Mouse (Mus musculus) cerebellum, adult (tissue): ENCODE results near the gene Arhgap23.
A peak's percentile ranks its signal among the peaks of the same experiment; 100 is the strongest.

Experiments
- ATAC-seq: cut with Nextera tagmentation; 2 replicates; pipeline ENCODE4 v1.9.2; 2017; ENCODE audit warnings: mild to moderate bottlenecking, moderate library complexity, mixed read lengths; ENCODE audit not compliant: insufficient number of reproducible peaks, low FRiP score, low TSS enrichment

Gene Arhgap23

GRCm38 (mm10) chr11:97525313-97525712 is 110.0 kb downstream of the Arhgap23 start:
- no peak for ATAC-seq

- ATAC-seq: no peak
Observed at GRCm38 (mm10) chr11:97528282-97528808, 113.0 kb downstream of the Arhgap23 start.

GRCm38 (mm10) chr11:97530069-97530468 is 114.7 kb downstream of the Arhgap23 start:
- ATAC-seq: no peak

- no peak for ATAC-seq
Observed at GRCm38 (mm10) chr11:97530961-97531360, 115.6 kb downstream of the Arhgap23 start.

GRCm38 (mm10) chr11:97531381-97532260 is 116.3 kb downstream of the Arhgap23 start:
- ATAC-seq: peak; percentile 54; the same call in 1 of the 2 replicates

- no peak for ATAC-seq
Observed at GRCm38 (mm10) chr11:97532354-97532753, 117.0 kb downstream of the Arhgap23 start.

- no peak for ATAC-seq
Observed at GRCm38 (mm10) chr11:97532950-97533582, 117.7 kb downstream of the Arhgap23 start.

GRCm38 (mm10) chr11:97533653-97534052 is 118.3 kb downstream of the Arhgap23 start:
- ATAC-seq: no peak

- no peak for ATAC-seq
Observed at GRCm38 (mm10) chr11:97534442-97535307, 119.3 kb downstream of the Arhgap23 start.

- ATAC-seq: no peak
Observed at GRCm38 (mm10) chr11:97535308-97535630, 119.9 kb downstream of the Arhgap23 start.

- ATAC-seq: no peak
Observed at GRCm38 (mm10) chr11:97535660-97536059, 120.3 kb downstream of the Arhgap23 start.

GRCm38 (mm10) chr11:97536083-97536747 is 120.9 kb downstream of the Arhgap23 start:
- ATAC-seq: no peak

GRCm38 (mm10) chr11:97536835-97537579 is 121.7 kb downstream of the Arhgap23 start:
- peak; percentile 74 for ATAC-seq

GRCm38 (mm10) chr11:97537580-97538089 is 122.3 kb downstream of the Arhgap23 start:
- no peak for ATAC-seq

- ATAC-seq: no peak
Observed at GRCm38 (mm10) chr11:97539622-97540021, 124.3 kb downstream of the Arhgap23 start.

GRCm38 (mm10) chr11:97540136-97540535 is 124.8 kb downstream of the Arhgap23 start:
- no peak for ATAC-seq

GRCm38 (mm10) chr11:97540604-97541003 is 125.3 kb downstream of the Arhgap23 start:
- no peak for ATAC-seq

- no peak for ATAC-seq
Observed at GRCm38 (mm10) chr11:97542171-97543150, 127.1 kb downstream of the Arhgap23 start.
